Mouse (Mus musculus) adrenal gland, adult 18-20 months (tissue): ENCODE data around the gene Cadm1. TPM values are rescaled to one million over a fixed set of nuclear protein-coding genes. Genes with fewer than 3 reads are reported as not detected.
A peak's percentile ranks its signal among the peaks of the same experiment; 100 is the strongest.

Source experiments
- DNase-seq, 2 experiments: peaks; one replicate each; pipeline ENCODE4 v3.0.0; 2021 to 2022; ENCODE audit warnings: low spot score in 2 of 2
- total RNA-seq, 2 experiments: library from RNA; stranded (reverse); gene quantifications; 1 replicate in 1 of 2; 2 replicates in 1 of 2; pipeline ENCODE4 v1.2.3; 2021

The Cadm1 gene
- total RNA-seq, 2 experiments from 2014 or later: 37.1 to 45.5 TPM

GRCm38 (mm10) chr9:47659366-47660090 lies 129.6 kb downstream of the Cadm1 start:
- no peak for DNase-seq

- DNase-seq: no peak
These were observed 131.6 kb downstream of the Cadm1 start for GRCm38 (mm10) chr9:47661611-47662010.

- DNase-seq: no peak
These were observed 139.2 kb downstream of the Cadm1 start for GRCm38 (mm10) chr9:47669206-47669605.

- no peak for DNase-seq
These were observed 141.6 kb downstream of the Cadm1 start for GRCm38 (mm10) chr9:47671617-47672016.

- DNase-seq: no peak
These were observed 145.1 kb downstream of the Cadm1 start for GRCm38 (mm10) chr9:47674766-47675713.

GRCm38 (mm10) chr9:47686881-47687280 lies 156.9 kb downstream of the Cadm1 start:
- DNase-seq: no peak

- no peak for DNase-seq
These were observed 157.6 kb downstream of the Cadm1 start for GRCm38 (mm10) chr9:47687604-47688003.

- peak; percentile 29 to 34 for DNase-seq
These were observed 158.3 kb downstream of the Cadm1 start for GRCm38 (mm10) chr9:47688297-47688696.

- no peak for DNase-seq
These were observed 162.9 kb downstream of the Cadm1 start for GRCm38 (mm10) chr9:47692911-47693310.

- DNase-seq: peak; percentile 60 to 69
These were observed 169.1 kb downstream of the Cadm1 start for GRCm38 (mm10) chr9:47699026-47699425.

- no peak for DNase-seq
These were observed 170.0 kb downstream of the Cadm1 start for GRCm38 (mm10) chr9:47700021-47700420.

GRCm38 (mm10) chr9:47703026-47703876 lies 173.3 kb downstream of the Cadm1 start:
- DNase-seq: no peak

- DNase-seq: no peak
These were observed 176.4 kb downstream of the Cadm1 start for GRCm38 (mm10) chr9:47706341-47706740.

- DNase-seq: no peak
These were observed 177.4 kb downstream of the Cadm1 start for GRCm38 (mm10) chr9:47707326-47707725.

GRCm38 (mm10) chr9:47708299-47708698 lies 178.3 kb downstream of the Cadm1 start:
- peak; percentile 75 to 78 for DNase-seq

- no peak for DNase-seq
These were observed 181.0 kb downstream of the Cadm1 start for GRCm38 (mm10) chr9:47710946-47711345.

- DNase-seq: no peak
These were observed 184.6 kb downstream of the Cadm1 start for GRCm38 (mm10) chr9:47714541-47714940.

GRCm38 (mm10) chr9:47715415-47715814 lies 185.4 kb downstream of the Cadm1 start:
- DNase-seq: no peak

GRCm38 (mm10) chr9:47716883-47717282 lies 186.9 kb downstream of the Cadm1 start:
- no peak for DNase-seq

- DNase-seq: no peak
These were observed 197.6 kb downstream of the Cadm1 start for GRCm38 (mm10) chr9:47727611-47728010.

- no peak for DNase-seq
These were observed 198.9 kb downstream of the Cadm1 start for GRCm38 (mm10) chr9:47728852-47729251.
